Mouse (Mus musculus): ENCODE measurements at regions not wholly inside any gene's neighbourhood (a gene's known extent, or its start where the extent isn't known, plus 50 kb on each side); places are given as distances from the start of the nearest gene placed in this dataset.

DNA sequence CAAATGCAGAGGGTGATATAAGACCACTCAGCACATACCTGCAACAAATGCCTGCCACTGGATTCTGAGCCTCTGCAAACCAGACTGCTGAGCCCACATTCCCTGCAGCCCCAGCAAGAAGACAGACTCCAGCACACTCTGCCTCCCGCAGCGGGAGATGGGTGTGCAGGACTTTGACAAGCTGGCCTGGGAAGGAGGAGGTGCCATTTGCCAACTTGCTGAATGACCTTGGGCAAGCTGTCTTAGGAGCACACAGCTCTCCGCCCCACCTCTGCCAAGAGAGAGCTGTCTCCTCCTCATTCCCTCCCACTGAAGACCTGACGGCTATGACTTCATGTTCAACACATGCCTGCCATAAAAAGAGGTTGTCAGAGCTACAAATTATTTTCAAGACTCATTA lies 302.4 kb downstream of the Psat1 start:
- 35% methylated on average over 4 of the region's 4 CpGs for WGBS
- H3K27me3 ChIP-seq (ENCODE audit: insufficient read depth, low read length): no peaks in the 10 kb centered on the region
- DNase-seq (ENCODE audit: low spot score) (peak; percentile 36), ATAC-seq (replicated peaks; ENCODE audit: low FRiP score, low read depth) (0 out of 2 replicates have a peak, but pooled peaks have one; percentile 29)
- H3K4me1 ChIP-seq (replicated peaks; ENCODE audit: insufficient read depth, low read length): no peaks in the 10 kb centered on the region
- no peak for TF ChIP-seq CTCF (IDR thresholded peaks at IDR 0.05; ENCODE audit: low read depth)
- H3K4me3 ChIP-seq (replicated peaks; ENCODE audit: low read depth, low read length): no peak overlapping the region
- no peak overlapping the region for H3K4me2 ChIP-seq (ENCODE audit: low read length)
- H3K9me3 ChIP-seq (replicated peaks; ENCODE audit: low read length): no peaks in the 10 kb centered on the region
- no peaks in the 10 kb centered on the region for H3K36me3 ChIP-seq (ENCODE audit: insufficient read depth, low read length)
- H3K27ac ChIP-seq: no peak overlapping the region
- H3K9ac ChIP-seq (ENCODE audit: low read depth, low read length): no peak overlapping the region

DNA sequence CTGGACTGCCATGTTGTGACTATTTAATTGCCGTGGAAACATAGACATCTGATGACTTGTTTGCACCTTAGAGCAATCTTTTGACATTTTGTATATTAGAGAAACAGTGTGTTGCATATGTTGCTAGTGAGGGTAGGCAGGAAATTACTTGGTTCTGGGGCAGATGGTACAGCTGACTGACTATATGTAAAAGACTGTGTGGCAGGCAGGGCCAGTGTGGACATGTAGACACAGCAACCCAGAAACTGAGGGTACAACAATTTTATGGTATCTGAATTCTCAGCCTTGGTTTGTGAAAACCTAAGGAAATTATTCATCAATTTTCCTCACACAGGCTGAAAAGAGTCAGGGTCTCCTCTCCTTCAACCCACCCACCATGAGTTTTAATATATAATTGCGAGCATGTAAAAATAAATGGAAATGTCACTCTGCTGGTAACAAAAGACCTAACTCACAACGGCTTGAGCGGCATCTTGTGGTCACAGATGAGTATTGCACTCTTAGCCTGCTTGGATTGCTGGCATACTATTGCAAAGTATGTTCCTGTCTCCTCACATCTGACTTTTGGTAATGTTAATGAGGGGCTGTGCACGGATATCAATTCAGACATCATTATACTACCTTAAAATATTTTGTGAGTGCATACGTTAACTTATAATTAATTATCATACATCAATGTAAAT lies 329.8 kb downstream of the Psat1 start:
- H3K4me2 ChIP-seq (ENCODE audit: low read length): no peak overlapping the region
- peak; percentile 75 for DNase-seq (ENCODE audit: low spot score)
- no peak for ATAC-seq (replicated peaks; ENCODE audit: low FRiP score, low read depth)
- H3K27me3 ChIP-seq (ENCODE audit: insufficient read depth, low read length): no peaks in the 10 kb centered on the region
- WGBS: 17% methylated on average over 6 of the region's 6 CpGs
- no peaks in the 10 kb centered on the region for H3K36me3 ChIP-seq (ENCODE audit: insufficient read depth, low read length)
- no peak overlapping the region for H3K27ac ChIP-seq
- 0 out of 2 replicates have a peak, but pooled peaks cover 4% of the 10 kb centered on the region for H3K4me1 ChIP-seq (replicated peaks; ENCODE audit: insufficient read depth, low read length)
- peak; percentile 94 for TF ChIP-seq CTCF (IDR thresholded peaks at IDR 0.05; ENCODE audit: low read depth)
- no peak overlapping the region for H3K9ac ChIP-seq (ENCODE audit: low read depth, low read length)
- H3K4me3 ChIP-seq (replicated peaks; ENCODE audit: low read depth, low read length): no peak overlapping the region
- no peaks in the 10 kb centered on the region for H3K9me3 ChIP-seq (replicated peaks; ENCODE audit: low read length)

DNA sequence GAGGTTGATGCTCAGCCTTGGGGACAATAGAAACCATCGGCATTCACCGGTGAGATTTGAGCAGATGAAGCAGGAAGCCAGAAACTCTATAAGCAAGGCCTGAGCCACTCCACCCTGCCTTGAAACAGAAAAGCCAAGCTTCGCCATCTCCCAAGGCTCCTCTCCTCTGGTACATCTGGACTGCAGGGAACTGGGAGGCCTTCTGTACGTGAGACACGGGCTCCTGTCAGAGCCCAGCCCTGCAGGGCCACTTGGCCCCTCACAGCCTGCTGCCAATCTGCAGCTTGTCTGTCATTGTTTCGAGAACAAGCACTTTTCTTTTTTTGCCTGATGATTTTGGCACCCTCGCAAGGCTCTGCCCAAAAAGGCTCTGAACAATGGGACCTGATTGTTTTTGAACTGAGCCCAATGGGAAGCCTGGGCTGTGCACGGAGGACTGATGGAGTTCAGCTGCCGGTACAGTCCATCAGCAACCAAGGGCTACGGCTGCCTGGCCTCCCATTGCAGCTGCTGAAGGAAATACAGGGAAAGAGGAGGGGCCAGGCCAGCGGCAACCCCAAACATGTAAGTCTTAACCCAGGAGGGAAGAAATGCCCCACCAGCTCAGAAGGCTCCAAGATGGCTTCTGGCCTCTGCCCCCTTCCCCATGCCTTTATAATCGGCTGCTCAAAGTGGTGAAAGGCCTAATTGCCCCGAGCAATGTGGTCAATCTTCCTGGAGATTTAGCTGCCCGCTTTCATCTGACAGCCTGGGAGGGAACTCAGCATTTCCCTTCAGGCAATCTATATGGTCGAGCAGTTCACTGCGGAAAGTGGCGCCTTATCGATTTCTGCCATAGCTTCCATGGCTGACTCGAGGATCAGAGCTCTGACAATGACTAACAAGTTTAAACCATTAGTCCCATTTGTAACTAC lies 332.2 kb downstream of the Psat1 start:
- TF ChIP-seq CTCF (IDR thresholded peaks at IDR 0.05; ENCODE audit: low read depth): no peak
- ATAC-seq (replicated peaks; ENCODE audit: low FRiP score, low read depth): peak; percentile 40; the same call in 1 of the 2 replicates
- H3K9ac ChIP-seq (ENCODE audit: low read depth, low read length): no peak overlapping the region
- 33% methylated on average over 19 of the region's 19 CpGs for WGBS
- no peak overlapping the region for H3K4me3 ChIP-seq (replicated peaks; ENCODE audit: low read depth, low read length)
- H3K27ac ChIP-seq: no peak overlapping the region
- no peaks in the 10 kb centered on the region for H3K9me3 ChIP-seq (replicated peaks; ENCODE audit: low read length)
- peak; percentile 63 for DNase-seq (ENCODE audit: low spot score)
- no peaks in the 10 kb centered on the region for H3K27me3 ChIP-seq (ENCODE audit: insufficient read depth, low read length)
- H3K36me3 ChIP-seq (ENCODE audit: insufficient read depth, low read length): no peaks in the 10 kb centered on the region
- H3K4me2 ChIP-seq (ENCODE audit: low read length): peak overlapping the region; percentile 27; the same call in 1 of the 2 replicates
- 0 out of 2 replicates have a peak, but pooled peaks cover 4% of the 10 kb centered on the region for H3K4me1 ChIP-seq (replicated peaks; ENCODE audit: insufficient read depth, low read length)

DNA sequence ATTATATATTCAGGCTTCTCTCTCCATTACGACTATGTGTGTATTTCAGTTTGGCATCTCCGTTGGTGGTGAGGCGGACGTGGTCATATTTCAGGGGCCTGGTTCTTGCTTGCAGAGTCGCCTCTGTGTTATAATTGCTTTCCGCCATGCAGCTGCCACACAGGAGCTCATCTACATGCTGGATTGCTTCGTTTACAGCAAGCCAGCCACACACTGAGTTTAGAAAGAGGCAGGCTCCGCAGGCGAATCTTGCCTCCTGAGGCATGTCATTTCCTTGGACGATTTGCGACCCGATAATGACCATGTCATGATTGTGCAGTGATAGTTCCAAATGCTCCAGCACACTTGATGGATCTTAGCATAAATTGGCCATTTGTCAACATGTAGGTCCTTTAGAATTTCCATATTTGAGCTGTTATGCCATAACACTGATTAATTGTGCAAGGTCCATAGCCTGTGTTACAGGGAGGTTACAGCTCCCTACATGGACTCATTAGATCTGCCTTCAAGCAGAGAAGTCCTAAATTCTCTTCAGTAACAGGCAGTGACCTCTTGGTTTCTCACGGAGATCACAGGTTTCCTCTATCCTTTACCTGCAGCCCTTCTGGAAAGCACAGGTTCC lies 335.9 kb downstream of the Psat1 start:
- ATAC-seq (replicated peaks; ENCODE audit: low FRiP score, low read depth): no peak
- Histone ChIP-seq H3K9ac (ENCODE audit: low read depth, low read length) (no peak overlapping the region), H3K4me2 (ENCODE audit: low read length) (no peak overlapping the region), H3K27me3 (ENCODE audit: insufficient read depth, low read length) (no peaks in the 10 kb centered on the region), H3K4me1 (replicated peaks; ENCODE audit: insufficient read depth, low read length) (0 out of 2 replicates have a peak, but pooled peaks cover 4% of the 10 kb centered on the region), H3K4me3 (replicated peaks; ENCODE audit: low read depth, low read length) (no peak overlapping the region), H3K36me3 (ENCODE audit: insufficient read depth, low read length) (no peaks in the 10 kb centered on the region), H3K27ac (no peak overlapping the region), H3K9me3 (replicated peaks; ENCODE audit: low read length) (no peaks in the 10 kb centered on the region)
- WGBS: 52% methylated on average over 13 of the region's 13 CpGs
- DNase-seq (ENCODE audit: low spot score): no peak
- TF ChIP-seq CTCF (IDR thresholded peaks at IDR 0.05; ENCODE audit: low read depth): no peak

DNA sequence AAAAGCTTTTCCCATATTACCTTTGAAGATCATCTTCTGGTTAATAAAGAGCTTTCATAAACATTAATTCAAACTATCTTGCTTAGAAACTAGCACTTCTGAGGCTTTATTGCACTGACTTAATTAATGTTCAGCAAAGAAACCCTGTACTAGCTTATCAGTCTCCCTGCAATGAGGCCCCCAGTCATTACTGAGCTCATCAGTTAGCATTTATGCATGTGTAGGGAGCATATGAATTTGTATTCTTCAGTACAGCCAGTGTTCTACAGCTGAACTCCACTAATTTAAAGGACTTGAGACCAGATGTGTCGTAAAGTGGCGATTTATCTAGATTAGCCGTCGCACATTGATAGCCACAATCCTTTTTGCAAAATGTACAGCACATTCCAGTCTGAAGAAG lies 340.7 kb downstream of the Psat1 start:
- Histone ChIP-seq H3K4me1 (replicated peaks; ENCODE audit: insufficient read depth, low read length) (no peaks in the 10 kb centered on the region), H3K4me3 (replicated peaks; ENCODE audit: low read depth, low read length) (no peak overlapping the region), H3K9ac (ENCODE audit: low read depth, low read length) (no peak overlapping the region), H3K4me2 (ENCODE audit: low read length) (no peak overlapping the region), H3K36me3 (ENCODE audit: insufficient read depth, low read length) (no peaks in the 10 kb centered on the region), H3K27me3 (ENCODE audit: insufficient read depth, low read length) (no peaks in the 10 kb centered on the region), H3K9me3 (replicated peaks; ENCODE audit: low read length) (no peaks in the 10 kb centered on the region), H3K27ac (no peak overlapping the region)
- DNase-seq (ENCODE audit: low spot score): no peak
- 76% methylated on average over 4 of the region's 4 CpGs for WGBS
- ATAC-seq (replicated peaks; ENCODE audit: low FRiP score, low read depth): no peak
- TF ChIP-seq CTCF (IDR thresholded peaks at IDR 0.05; ENCODE audit: low read depth): no peak

DNA sequence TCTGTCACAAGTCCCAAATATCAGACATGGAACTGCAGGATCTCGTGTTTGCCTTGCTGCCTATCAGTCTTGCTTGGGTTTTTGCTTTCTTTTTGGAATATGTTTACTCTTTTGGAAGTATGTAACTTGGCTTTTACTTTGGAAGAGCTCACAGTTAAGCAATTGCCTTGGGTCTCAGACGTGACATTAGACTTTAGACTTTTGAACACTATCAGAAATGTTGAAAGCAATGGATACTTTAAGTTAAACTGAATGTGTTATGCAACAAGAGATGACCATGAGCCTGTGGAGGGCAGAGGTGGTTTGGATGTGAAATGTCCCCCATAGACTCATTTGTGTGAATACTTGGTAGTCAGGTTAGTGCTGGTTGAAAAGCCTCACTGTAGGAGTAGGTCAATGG lies 354.3 kb downstream of the Psat1 start:
- TF ChIP-seq CTCF (IDR thresholded peaks at IDR 0.05; ENCODE audit: low read depth): no peak

More for the DNA sequence above, 354.3 kb downstream of the Psat1 start:
- no peak overlapping the region for H3K27ac ChIP-seq
- no peak overlapping the region for H3K4me3 ChIP-seq (replicated peaks; ENCODE audit: low read depth, low read length)
- ATAC-seq (replicated peaks; ENCODE audit: low FRiP score, low read depth): no peak
- 84% methylated on average over 2 of the region's 2 CpGs for WGBS
- H3K4me1 ChIP-seq (replicated peaks; ENCODE audit: insufficient read depth, low read length): no peaks in the 10 kb centered on the region
- H3K9me3 ChIP-seq (replicated peaks; ENCODE audit: low read length): no peaks in the 10 kb centered on the region
- no peak overlapping the region for H3K9ac ChIP-seq (ENCODE audit: low read depth, low read length)
- H3K27me3 ChIP-seq (ENCODE audit: insufficient read depth, low read length): no peaks in the 10 kb centered on the region
- H3K4me2 ChIP-seq (ENCODE audit: low read length): no peak overlapping the region
- DNase-seq (ENCODE audit: low spot score): no peak
- no peaks in the 10 kb centered on the region for H3K36me3 ChIP-seq (ENCODE audit: insufficient read depth, low read length)

Measured in kidney, postnatal 0 days (tissue).